Mouse (Mus musculus): Measurements from ENCODE around the gene Prmt9. TPM values are rescaled to one million over a fixed set of nuclear protein-coding genes. Genes with fewer than 3 reads are reported as not detected.

Gene Prmt9
- polyA plus RNA-seq, 1 experiment from 2014 or later, result 16.7 TPM

- Histone ChIP-seq H3K9ac (ENCODE audit: low read length) (peak overlapping the region; percentile 91), H3K36me3 (ENCODE audit: control insufficient read depth, insufficient read depth, low read length) (no peaks in the 10 kb centered on the region), H3K9me3 (ENCODE audit: control insufficient read depth, low read length) (no peaks in the 10 kb centered on the region), H3K4me1 (ENCODE audit: control insufficient read depth in 2 of 2, insufficient read depth in 2 of 2, low read length in 2 of 2) (peaks cover 22 to 31% of the 10 kb centered on the region in 2 experiments), H3K4me3 (ENCODE audit: control insufficient read depth in 1 of 2, insufficient read depth in 1 of 2, low read depth in 1 of 2, low read length in 2 of 2) (peak overlapping the region; percentile 75 to 82), H3K27me3 (ENCODE audit: control insufficient read depth, insufficient read depth, low read length) (no peaks in the 10 kb centered on the region), H3K4me2 (ENCODE audit: low read length) (peak overlapping the region; percentile 71), H3K27ac (replicated peaks in 1 of 2; ENCODE audit: control insufficient read depth in 1 of 2, insufficient read depth in 1 of 2, low read depth in 2 of 2, low read length in 2 of 2) (peak overlapping the region; percentile 82 to 93)
- ATAC-seq (ENCODE audit: insufficient number of reproducible peaks, insufficient read depth, low FRiP score, low read depth), result peak; percentile 20
- 5% methylated on average over 33 of the region's 33 CpGs for WGBS
Measured at GRCm38 (mm10) chr8:77518201-77519115, 30.7 kb upstream of the Prmt9 start.

- Histone ChIP-seq H3K36me3 (ENCODE audit: control insufficient read depth, insufficient read depth, low read length) (no peaks in the 10 kb centered on the region), H3K4me1 (ENCODE audit: control insufficient read depth in 2 of 2, insufficient read depth in 2 of 2, low read length in 2 of 2) (peaks cover 19 to 34% of the 10 kb centered on the region in 2 experiments), H3K9ac (ENCODE audit: low read length) (no peak overlapping the region), H3K4me3 (ENCODE audit: control insufficient read depth in 1 of 2, insufficient read depth in 1 of 2, low read depth in 1 of 2, low read length in 2 of 2) (no peak overlapping the region), H3K27ac (replicated peaks in 1 of 2; ENCODE audit: control insufficient read depth in 1 of 2, insufficient read depth in 1 of 2, low read depth in 2 of 2, low read length in 2 of 2) (no peak overlapping the region), H3K4me2 (ENCODE audit: low read length) (no peak overlapping the region), H3K27me3 (ENCODE audit: control insufficient read depth, insufficient read depth, low read length) (no peaks in the 10 kb centered on the region), H3K9me3 (ENCODE audit: control insufficient read depth, low read length) (no peaks in the 10 kb centered on the region)
- WGBS, result 94% methylated on average over 4 of the region's 4 CpGs
- ATAC-seq (ENCODE audit: insufficient number of reproducible peaks, insufficient read depth, low FRiP score, low read depth), result no peak
Measured at GRCm38 (mm10) chr8:77520601-77521000, 28.6 kb upstream of the Prmt9 start.

- WGBS, result 80% methylated on average over 8 of the region's 8 CpGs
- no peak for ATAC-seq (ENCODE audit: insufficient number of reproducible peaks, insufficient read depth, low FRiP score, low read depth)
- H3K9me3 ChIP-seq (ENCODE audit: control insufficient read depth, low read length), result no peaks in the 10 kb centered on the region
- no peak overlapping the region for H3K9ac ChIP-seq (ENCODE audit: low read length)
- H3K27me3 ChIP-seq (ENCODE audit: control insufficient read depth, insufficient read depth, low read length), result no peaks in the 10 kb centered on the region
- H3K4me2 ChIP-seq (ENCODE audit: low read length), result no peak overlapping the region
- H3K4me1 ChIP-seq (ENCODE audit: control insufficient read depth in 2 of 2, insufficient read depth in 2 of 2, low read length in 2 of 2), result peaks cover 13 to 28% of the 10 kb centered on the region in 2 experiments
- no peak overlapping the region for H3K4me3 ChIP-seq (ENCODE audit: control insufficient read depth in 1 of 2, insufficient read depth in 1 of 2, low read depth in 1 of 2, low read length in 2 of 2)
- no peak overlapping the region for H3K27ac ChIP-seq (replicated peaks in 1 of 2; ENCODE audit: control insufficient read depth in 1 of 2, insufficient read depth in 1 of 2, low read depth in 2 of 2, low read length in 2 of 2)
- no peaks in the 10 kb centered on the region for H3K36me3 ChIP-seq (ENCODE audit: control insufficient read depth, insufficient read depth, low read length)
Measured at GRCm38 (mm10) chr8:77521028-77521785, 28.0 kb upstream of the Prmt9 start.

- H3K9me3 ChIP-seq (ENCODE audit: control insufficient read depth, low read length), result no peaks in the 10 kb centered on the region
- no peak overlapping the region for H3K4me3 ChIP-seq (ENCODE audit: control insufficient read depth in 1 of 2, insufficient read depth in 1 of 2, low read depth in 1 of 2, low read length in 2 of 2)
- no peak for ATAC-seq (ENCODE audit: insufficient number of reproducible peaks, insufficient read depth, low FRiP score, low read depth)
- H3K9ac ChIP-seq (ENCODE audit: low read length), result no peak overlapping the region
- H3K4me2 ChIP-seq (ENCODE audit: low read length), result no peak overlapping the region
- no peaks in the 10 kb centered on the region for H3K27me3 ChIP-seq (ENCODE audit: control insufficient read depth, insufficient read depth, low read length)
- WGBS, result 83% methylated on average over 8 of the region's 8 CpGs
- no peak overlapping the region for H3K27ac ChIP-seq (replicated peaks in 1 of 2; ENCODE audit: control insufficient read depth in 1 of 2, insufficient read depth in 1 of 2, low read depth in 2 of 2, low read length in 2 of 2)
- H3K4me1 ChIP-seq (ENCODE audit: control insufficient read depth in 2 of 2, insufficient read depth in 2 of 2, low read length in 2 of 2), result peaks cover 7 to 24% of the 10 kb centered on the region in 2 experiments
- no peaks in the 10 kb centered on the region for H3K36me3 ChIP-seq (ENCODE audit: control insufficient read depth, insufficient read depth, low read length)
Measured at GRCm38 (mm10) chr8:77522984-77523383, 26.2 kb upstream of the Prmt9 start.

GRCm38 (mm10) chr8:77524018-77524615 is 25.1 kb upstream of the Prmt9 start:
- Histone ChIP-seq H3K4me2 (ENCODE audit: low read length) (peak overlapping the region; percentile 39), H3K27ac (replicated peaks in 1 of 2; ENCODE audit: control insufficient read depth in 1 of 2, insufficient read depth in 1 of 2, low read depth in 2 of 2, low read length in 2 of 2) (peak overlapping the region; percentile 15 to 41; a peak in 2 of 4 replicates), H3K9ac (ENCODE audit: low read length) (peak overlapping the region; percentile 14; the same call in 1 of the 2 replicates), H3K36me3 (ENCODE audit: control insufficient read depth, insufficient read depth, low read length) (no peaks in the 10 kb centered on the region), H3K4me3 (ENCODE audit: control insufficient read depth in 1 of 2, insufficient read depth in 1 of 2, low read depth in 1 of 2, low read length in 2 of 2) (no peak overlapping the region), H3K9me3 (ENCODE audit: control insufficient read depth, low read length) (no peaks in the 10 kb centered on the region), H3K27me3 (ENCODE audit: control insufficient read depth, insufficient read depth, low read length) (no peaks in the 10 kb centered on the region), H3K4me1 (ENCODE audit: control insufficient read depth in 2 of 2, insufficient read depth in 2 of 2, low read length in 2 of 2) (peaks cover 7 to 16% of the 10 kb centered on the region in 2 experiments)
- ATAC-seq (ENCODE audit: insufficient number of reproducible peaks, insufficient read depth, low FRiP score, low read depth), result no peak
- 36% methylated on average over 14 of the region's 14 CpGs for WGBS

- 87% methylated on average over 2 of the region's 2 CpGs for WGBS
- Histone ChIP-seq H3K36me3 (ENCODE audit: control insufficient read depth, insufficient read depth, low read length) (no peaks in the 10 kb centered on the region), H3K9me3 (ENCODE audit: control insufficient read depth, low read length) (no peaks in the 10 kb centered on the region), H3K27me3 (ENCODE audit: control insufficient read depth, insufficient read depth, low read length) (no peaks in the 10 kb centered on the region), H3K4me1 (ENCODE audit: control insufficient read depth in 2 of 2, insufficient read depth in 2 of 2, low read length in 2 of 2) (peaks cover 7 to 14% of the 10 kb centered on the region in 2 experiments), H3K4me2 (ENCODE audit: low read length) (no peak overlapping the region), H3K4me3 (ENCODE audit: control insufficient read depth in 1 of 2, insufficient read depth in 1 of 2, low read depth in 1 of 2, low read length in 2 of 2) (no peak overlapping the region), H3K9ac (ENCODE audit: low read length) (no peak overlapping the region), H3K27ac (replicated peaks in 1 of 2; ENCODE audit: control insufficient read depth in 1 of 2, insufficient read depth in 1 of 2, low read depth in 2 of 2, low read length in 2 of 2) (no peak overlapping the region)
- no peak for ATAC-seq (ENCODE audit: insufficient number of reproducible peaks, insufficient read depth, low FRiP score, low read depth)
Measured at GRCm38 (mm10) chr8:77524906-77525305, 24.3 kb upstream of the Prmt9 start.

- no peak for ATAC-seq (ENCODE audit: insufficient number of reproducible peaks, insufficient read depth, low FRiP score, low read depth)
- Histone ChIP-seq H3K27ac (replicated peaks in 1 of 2; ENCODE audit: control insufficient read depth in 1 of 2, insufficient read depth in 1 of 2, low read depth in 2 of 2, low read length in 2 of 2) (no peak overlapping the region), H3K27me3 (ENCODE audit: control insufficient read depth, insufficient read depth, low read length) (no peaks in the 10 kb centered on the region), H3K4me2 (ENCODE audit: low read length) (no peak overlapping the region), H3K36me3 (ENCODE audit: control insufficient read depth, insufficient read depth, low read length) (no peaks in the 10 kb centered on the region), H3K4me1 (ENCODE audit: control insufficient read depth in 2 of 2, insufficient read depth in 2 of 2, low read length in 2 of 2) (peaks cover 7 to 14% of the 10 kb centered on the region in 2 experiments), H3K4me3 (ENCODE audit: control insufficient read depth in 1 of 2, insufficient read depth in 1 of 2, low read depth in 1 of 2, low read length in 2 of 2) (no peak overlapping the region), H3K9me3 (ENCODE audit: control insufficient read depth, low read length) (no peaks in the 10 kb centered on the region), H3K9ac (ENCODE audit: low read length) (no peak overlapping the region)
- 88% methylated on average over 8 of the region's 8 CpGs for WGBS
Measured at GRCm38 (mm10) chr8:77526130-77526529, 23.1 kb upstream of the Prmt9 start.
